Mouse (Mus musculus): Measurements from ENCODE around the gene Grin3a. TPM values are rescaled to one million over a fixed set of nuclear protein-coding genes. Genes with fewer than 3 reads are reported as not detected.

Gene Grin3a
- not detected in 2 replicates for polyA plus RNA-seq (2012; ENCODE audit: insufficient read depth, insufficient read length, missing spikeins)

- TF ChIP-seq POLR2A (IDR thresholded peaks at IDR 0.05; ENCODE audit: borderline replicate concordance, low read depth, low read length) (no peak), CTCF (IDR thresholded peaks at IDR 0.05; ENCODE audit: low read depth, low read length) (no peak)
- Histone ChIP-seq H3K4me3 (ENCODE audit: insufficient read depth, low read length) (no peak within 1 kb of the TSS), H3K4me1 (ENCODE audit: control insufficient read depth, insufficient read depth, low read length) (no peaks in the 10 kb centered on the region), H3K27ac (ENCODE audit: insufficient read depth, low read depth, low read length) (no peak within 1 kb of the TSS)
Measured at GRCm38 (mm10) chr4:49845612-49845985, at the start of gene Grin3a. Gene Grin3a, minus strand, starts transcription at chr4:49845744.

GRCm38 (mm10) chr4:49891835-49892301 is 46.3 kb upstream of the Grin3a start:
- TF ChIP-seq CTCF (IDR thresholded peaks at IDR 0.05; ENCODE audit: low read depth, low read length) (no peak), POLR2A (IDR thresholded peaks at IDR 0.05; ENCODE audit: borderline replicate concordance, low read depth, low read length) (no peak)
- Histone ChIP-seq H3K4me1 (ENCODE audit: control insufficient read depth, insufficient read depth, low read length) (no peaks in the 10 kb centered on the region), H3K27ac (ENCODE audit: insufficient read depth, low read depth, low read length) (no peak overlapping the region), H3K4me3 (ENCODE audit: insufficient read depth, low read length) (no peak overlapping the region)

GRCm38 (mm10) chr4:49877084-49877483 is 31.5 kb upstream of the Grin3a start:
- Histone ChIP-seq H3K4me3 (ENCODE audit: insufficient read depth, low read length) (no peak overlapping the region), H3K27ac (ENCODE audit: insufficient read depth, low read depth, low read length) (no peak overlapping the region), H3K4me1 (ENCODE audit: control insufficient read depth, insufficient read depth, low read length) (no peaks in the 10 kb centered on the region)
- TF ChIP-seq CTCF (IDR thresholded peaks at IDR 0.05; ENCODE audit: low read depth, low read length) (no peak), POLR2A (IDR thresholded peaks at IDR 0.05; ENCODE audit: borderline replicate concordance, low read depth, low read length) (no peak)

- H3K27ac ChIP-seq (ENCODE audit: insufficient read depth, low read depth, low read length), result no peak overlapping the region
- TF ChIP-seq CTCF (IDR thresholded peaks at IDR 0.05; ENCODE audit: low read depth, low read length), result no peak
- no peak for TF ChIP-seq POLR2A (IDR thresholded peaks at IDR 0.05; ENCODE audit: borderline replicate concordance, low read depth, low read length)
- no peaks in the 10 kb centered on the region for H3K4me1 ChIP-seq (ENCODE audit: control insufficient read depth, insufficient read depth, low read length)
- H3K4me3 ChIP-seq (ENCODE audit: insufficient read depth, low read length), result no peak overlapping the region
Measured at GRCm38 (mm10) chr4:49860611-49861010, 15.1 kb upstream of the Grin3a start.

- Histone ChIP-seq H3K4me1 (ENCODE audit: control insufficient read depth, insufficient read depth, low read length) (no peaks in the 10 kb centered on the region), H3K4me3 (ENCODE audit: insufficient read depth, low read length) (no peak overlapping the region), H3K27ac (ENCODE audit: insufficient read depth, low read depth, low read length) (no peak overlapping the region)
- TF ChIP-seq CTCF (IDR thresholded peaks at IDR 0.05; ENCODE audit: low read depth, low read length) (no peak), POLR2A (IDR thresholded peaks at IDR 0.05; ENCODE audit: borderline replicate concordance, low read depth, low read length) (no peak)
Measured at GRCm38 (mm10) chr4:49844828-49845611, 524 bp downstream of the Grin3a start.

- no peaks in the 10 kb centered on the region for H3K4me1 ChIP-seq (ENCODE audit: control insufficient read depth, insufficient read depth, low read length)
- TF ChIP-seq POLR2A (IDR thresholded peaks at IDR 0.05; ENCODE audit: borderline replicate concordance, low read depth, low read length) (no peak), CTCF (IDR thresholded peaks at IDR 0.05; ENCODE audit: low read depth, low read length) (no peak)
- no peak overlapping the region for H3K4me3 ChIP-seq (ENCODE audit: insufficient read depth, low read length)
- no peak overlapping the region for H3K27ac ChIP-seq (ENCODE audit: insufficient read depth, low read depth, low read length)
Measured at GRCm38 (mm10) chr4:49844274-49844827, 1.2 kb downstream of the Grin3a start.

GRCm38 (mm10) chr4:49843787-49844186 is 1.8 kb downstream of the Grin3a start:
- TF ChIP-seq POLR2A (IDR thresholded peaks at IDR 0.05; ENCODE audit: borderline replicate concordance, low read depth, low read length) (no peak), CTCF (IDR thresholded peaks at IDR 0.05; ENCODE audit: low read depth, low read length) (no peak)
- Histone ChIP-seq H3K4me1 (ENCODE audit: control insufficient read depth, insufficient read depth, low read length) (no peaks in the 10 kb centered on the region), H3K4me3 (ENCODE audit: insufficient read depth, low read length) (no peak overlapping the region), H3K27ac (ENCODE audit: insufficient read depth, low read depth, low read length) (no peak overlapping the region)

GRCm38 (mm10) chr4:49832035-49832434 is 13.5 kb downstream of the Grin3a start:
- no peak overlapping the region for H3K27ac ChIP-seq (ENCODE audit: insufficient read depth, low read depth, low read length)
- H3K4me3 ChIP-seq (ENCODE audit: insufficient read depth, low read length), result no peak overlapping the region
- TF ChIP-seq CTCF (IDR thresholded peaks at IDR 0.05; ENCODE audit: low read depth, low read length) (no peak), POLR2A (IDR thresholded peaks at IDR 0.05; ENCODE audit: borderline replicate concordance, low read depth, low read length) (no peak)
- H3K4me1 ChIP-seq (ENCODE audit: control insufficient read depth, insufficient read depth, low read length), result no peaks in the 10 kb centered on the region

- Histone ChIP-seq H3K27ac (ENCODE audit: insufficient read depth, low read depth, low read length) (no peak overlapping the region), H3K4me1 (ENCODE audit: control insufficient read depth, insufficient read depth, low read length) (no peaks in the 10 kb centered on the region), H3K4me3 (ENCODE audit: insufficient read depth, low read length) (no peak overlapping the region)
- TF ChIP-seq POLR2A (IDR thresholded peaks at IDR 0.05; ENCODE audit: borderline replicate concordance, low read depth, low read length) (no peak), CTCF (IDR thresholded peaks at IDR 0.05; ENCODE audit: low read depth, low read length) (no peak)
Measured at GRCm38 (mm10) chr4:49813852-49814251, 31.7 kb downstream of the Grin3a start.

- Histone ChIP-seq H3K27ac (ENCODE audit: insufficient read depth, low read depth, low read length) (no peak overlapping the region), H3K4me1 (ENCODE audit: control insufficient read depth, insufficient read depth, low read length) (no peaks in the 10 kb centered on the region), H3K4me3 (ENCODE audit: insufficient read depth, low read length) (no peak overlapping the region)
- TF ChIP-seq POLR2A (IDR thresholded peaks at IDR 0.05; ENCODE audit: borderline replicate concordance, low read depth, low read length) (no peak), CTCF (IDR thresholded peaks at IDR 0.05; ENCODE audit: low read depth, low read length) (no peak)
Measured at GRCm38 (mm10) chr4:49806791-49807190, 38.8 kb downstream of the Grin3a start.

All from bone marrow macrophage, adult 2 months (primary cell).